Mouse (Mus musculus): ENCODE results near the gene Spata32. TPM values are rescaled to one million over a fixed set of nuclear protein-coding genes. Genes with fewer than 3 reads are reported as not detected.

The Spata32 gene
- polyA plus RNA-seq, 1 experiment = not detected

DNA sequence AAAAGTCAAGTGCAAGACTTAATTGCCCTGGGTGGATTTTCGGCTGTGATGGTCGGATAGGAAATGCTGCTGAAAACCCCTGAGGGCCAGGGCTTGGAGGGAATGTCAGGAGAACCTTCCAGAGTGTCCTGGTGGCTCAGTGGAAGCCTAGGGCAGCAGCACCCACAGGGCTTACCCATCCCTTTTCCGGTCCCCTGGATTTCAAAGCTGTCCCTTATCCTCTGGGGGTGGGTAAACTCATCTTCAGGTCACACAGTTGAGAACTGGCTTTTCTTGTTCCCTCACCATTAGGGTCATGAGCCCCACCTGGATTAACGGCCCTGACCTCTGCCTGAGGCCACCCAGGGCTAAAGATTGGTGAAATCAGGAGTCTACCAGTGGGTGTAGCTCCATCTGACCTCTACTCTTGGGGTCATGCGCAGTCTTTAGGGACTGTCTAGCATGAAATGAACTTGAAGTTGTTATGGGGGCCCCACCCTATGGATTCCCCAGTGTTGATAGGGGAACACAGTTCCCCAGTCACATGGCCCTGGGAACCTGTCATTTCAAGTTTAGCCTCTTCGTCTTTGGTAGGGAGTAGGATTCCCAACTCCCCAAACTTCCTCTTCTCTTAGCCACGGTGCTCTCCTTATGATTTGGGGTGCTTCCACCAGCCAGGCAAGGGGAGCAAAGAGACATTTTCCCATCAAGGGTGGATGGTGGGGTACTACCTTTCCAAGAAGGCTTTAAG lies 45.0 kb downstream of the Spata32 start:
- Histone ChIP-seq H3K9me3 (no peaks in the 10 kb centered on the region), H3K4me1 (peaks cover 91% of the 10 kb centered on the region), H3K27me3 (replicated peaks) (peaks cover 46% of the 10 kb centered on the region), H3K4me3 (replicated peaks) (peak overlapping the region; percentile 52), H3K36me3 (replicated peaks; ENCODE audit: low read length) (no peaks in the 10 kb centered on the region)
- TF ChIP-seq FLI1 (IDR thresholded peaks at IDR 0.05; ENCODE audit: low read length) (no peak), GATA1 (IDR thresholded peaks at IDR 0.05; ENCODE audit: borderline replicate concordance, low read length) (no peak)

DNA sequence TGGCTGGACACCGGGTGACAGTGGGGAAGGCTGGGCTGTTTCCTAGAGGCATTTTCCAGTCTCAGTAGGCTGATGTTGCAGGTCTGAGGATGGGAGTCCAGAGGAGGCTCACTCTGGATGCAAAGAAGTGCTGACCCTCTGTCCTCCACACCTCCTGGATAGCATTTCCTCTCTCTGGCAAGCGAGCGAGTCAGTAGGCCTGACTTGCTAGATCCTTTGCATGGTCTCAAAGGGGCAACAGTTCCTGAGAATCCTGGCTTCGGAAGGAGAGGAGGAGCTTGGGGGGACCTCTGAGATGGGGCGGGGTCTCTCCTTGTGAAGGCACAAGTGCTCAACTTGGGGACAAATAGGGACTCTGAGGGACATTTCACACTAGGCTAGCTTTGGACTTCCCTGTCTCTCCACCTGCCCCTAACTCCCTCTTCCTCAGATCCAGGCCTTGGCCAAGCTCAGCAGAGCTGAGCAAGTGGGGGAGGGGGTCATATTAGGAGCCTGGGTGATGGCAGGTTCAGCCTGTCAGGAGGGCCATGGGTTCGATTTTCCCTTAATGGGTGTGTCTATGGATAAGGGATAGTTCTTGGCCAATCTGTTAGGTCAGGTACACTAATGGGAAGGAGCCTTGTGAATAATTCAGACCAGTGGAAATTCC lies 45.7 kb downstream of the Spata32 start:
- Histone ChIP-seq H3K27me3 (replicated peaks) (peaks cover 46% of the 10 kb centered on the region), H3K4me1 (peaks cover 84% of the 10 kb centered on the region), H3K4me3 (replicated peaks) (peak overlapping the region; percentile 92), H3K36me3 (replicated peaks; ENCODE audit: low read length) (no peaks in the 10 kb centered on the region), H3K9me3 (no peaks in the 10 kb centered on the region)
- TF ChIP-seq FLI1 (IDR thresholded peaks at IDR 0.05; ENCODE audit: low read length) (no peak), GATA1 (IDR thresholded peaks at IDR 0.05; ENCODE audit: borderline replicate concordance, low read length) (no peak)

DNA sequence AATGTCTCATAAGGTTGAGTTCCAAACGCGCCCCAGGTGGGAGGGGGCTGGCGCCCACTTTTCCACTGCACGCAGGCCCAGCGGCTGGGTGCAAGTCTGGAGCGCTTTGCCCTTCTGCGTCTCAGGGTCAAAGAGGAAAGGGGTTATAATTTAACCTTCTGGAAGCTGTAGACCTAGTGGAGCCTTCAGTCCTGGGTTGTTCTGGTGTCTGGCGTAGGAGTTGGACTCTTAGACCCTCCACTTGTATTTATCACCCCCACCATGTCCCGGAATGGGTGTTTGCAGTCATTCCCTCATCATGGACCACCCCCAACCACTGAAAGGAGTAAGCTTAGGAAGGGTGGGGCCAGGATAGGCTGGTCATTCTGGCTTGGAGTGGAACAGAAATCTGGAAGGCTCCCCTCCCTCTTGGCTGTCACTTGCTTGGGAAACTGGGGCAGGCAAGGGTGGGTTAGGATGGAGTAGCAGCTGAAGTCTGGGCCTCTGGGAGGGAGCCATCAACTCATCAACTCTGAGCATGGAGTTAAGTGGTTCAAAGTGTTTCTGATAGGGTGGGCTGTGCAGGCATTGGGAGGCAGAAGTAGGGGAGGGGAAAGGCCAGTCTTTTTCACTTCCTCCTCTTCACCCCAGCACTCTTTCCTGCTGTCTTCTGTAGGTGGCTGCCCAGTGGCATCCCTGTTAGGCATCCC lies 46.4 kb downstream of the Spata32 start:
- Histone ChIP-seq H3K36me3 (replicated peaks; ENCODE audit: low read length) (no peaks in the 10 kb centered on the region), H3K4me1 (peaks cover 77% of the 10 kb centered on the region), H3K9me3 (no peaks in the 10 kb centered on the region), H3K4me3 (replicated peaks) (peak overlapping the region; percentile 92), H3K27me3 (replicated peaks) (peaks cover 48% of the 10 kb centered on the region)
- no peak for TF ChIP-seq FLI1 (IDR thresholded peaks at IDR 0.05; ENCODE audit: low read length)
- no peak for TF ChIP-seq GATA1 (IDR thresholded peaks at IDR 0.05; ENCODE audit: borderline replicate concordance, low read length)

DNA sequence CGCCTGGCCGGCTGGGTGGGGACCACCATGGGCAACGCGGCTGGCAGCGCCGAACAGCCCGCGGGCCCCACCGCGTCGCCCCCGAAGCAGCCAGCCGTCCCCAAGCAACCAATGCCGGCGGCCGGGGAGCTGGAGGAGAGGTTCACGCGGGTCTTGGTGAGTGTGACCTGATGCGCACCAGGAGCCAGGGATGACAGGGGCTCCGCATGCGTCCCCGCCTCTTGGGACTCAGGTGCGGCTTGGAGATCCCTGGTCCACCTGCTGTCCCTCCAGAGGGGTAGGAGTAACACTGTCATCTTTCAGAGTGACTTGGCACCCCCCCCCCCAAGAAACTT lies 47.0 kb downstream of the Spata32 start:
- Histone ChIP-seq H3K27me3 (replicated peaks) (peaks cover 48% of the 10 kb centered on the region), H3K4me3 (replicated peaks) (peak overlapping the region; percentile 92), H3K4me1 (peaks cover 71% of the 10 kb centered on the region), H3K36me3 (replicated peaks; ENCODE audit: low read length) (no peaks in the 10 kb centered on the region), H3K9me3 (peaks cover 5% of the 10 kb centered on the region)
- TF ChIP-seq FLI1 (IDR thresholded peaks at IDR 0.05; ENCODE audit: low read length) (no peak), GATA1 (IDR thresholded peaks at IDR 0.05; ENCODE audit: borderline replicate concordance, low read length) (no peak)

DNA sequence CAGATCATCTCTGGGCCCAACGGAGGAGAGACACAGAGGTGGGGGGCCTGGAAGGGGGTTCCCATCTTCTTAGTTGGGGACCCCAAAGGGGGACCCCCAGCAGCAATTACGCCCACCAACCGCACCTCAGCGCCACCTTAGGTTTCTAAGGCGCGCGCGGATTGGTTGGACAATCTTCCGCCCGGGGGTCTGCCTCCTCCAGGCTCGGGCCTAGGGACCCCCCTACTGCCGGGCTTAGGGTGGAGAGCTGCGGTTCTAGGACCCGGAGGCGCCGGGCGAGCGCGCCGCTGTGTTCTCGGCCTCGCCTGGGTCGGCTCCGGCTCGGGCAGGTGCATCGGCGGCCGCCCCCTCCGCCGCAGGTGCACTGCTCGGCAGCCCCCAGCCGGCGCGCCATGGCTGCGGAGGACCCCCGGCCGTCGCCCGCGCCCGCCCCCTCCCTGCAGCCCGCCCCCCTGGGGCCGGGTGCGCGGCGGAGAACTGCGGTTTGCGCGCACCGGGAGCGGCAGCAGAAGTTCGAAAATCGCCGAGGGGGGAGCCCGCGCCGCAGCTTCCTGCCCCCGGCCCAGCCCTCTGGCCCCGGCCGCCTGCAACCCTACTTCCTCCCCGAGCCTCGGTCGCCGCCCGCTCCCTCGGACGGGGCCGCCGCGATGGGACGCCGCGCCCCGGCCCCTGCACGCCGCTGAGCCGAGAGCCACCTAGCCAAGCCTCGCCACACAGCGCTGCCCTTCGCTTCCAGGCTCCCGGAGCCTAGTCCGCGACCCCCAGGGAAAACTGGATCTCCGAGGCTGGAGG lies 47.5 kb downstream of the Spata32 start, which contains the start of gene Fmnl1:
Fmnl1 (plus strand) TSS at position 614 of the 792 bp plus-strand sequence.
- H3K36me3 ChIP-seq (replicated peaks; ENCODE audit: low read length) = no peaks in the 10 kb centered on the region
- peaks cover 69% of the 10 kb centered on the region for H3K4me1 ChIP-seq
- H3K9me3 ChIP-seq = peaks cover 10% of the 10 kb centered on the region
- H3K27me3 ChIP-seq (replicated peaks) = peaks cover 48% of the 10 kb centered on the region
- TF ChIP-seq FLI1 (IDR thresholded peaks at IDR 0.05; ENCODE audit: low read length) (no peak), GATA1 (IDR thresholded peaks at IDR 0.05; ENCODE audit: borderline replicate concordance, low read length) (no peak)
- peak within 1 kb of the TSS; percentile 92 for H3K4me3 ChIP-seq (replicated peaks)

DNA sequence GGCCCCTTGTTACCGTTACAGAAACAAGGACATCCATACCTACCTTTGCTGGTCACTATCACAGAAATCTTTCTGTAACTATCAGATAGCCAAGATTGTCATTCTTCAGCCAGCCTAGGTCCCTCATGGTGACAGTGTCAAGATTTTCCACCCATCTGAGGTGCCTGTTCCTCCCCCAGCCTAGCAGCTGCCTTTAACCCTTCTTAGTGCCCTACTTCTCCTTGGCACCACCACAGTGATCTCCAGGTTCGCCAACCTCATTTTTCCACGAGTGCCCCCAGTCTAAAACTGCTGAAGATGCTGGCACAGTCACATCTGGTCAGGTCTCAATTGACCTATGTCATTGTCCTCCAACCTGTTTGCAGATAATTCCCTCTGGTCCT lies 48.1 kb downstream of the Spata32 start:
- peaks cover 48% of the 10 kb centered on the region for H3K27me3 ChIP-seq (replicated peaks)
- TF ChIP-seq GATA1 (IDR thresholded peaks at IDR 0.05; ENCODE audit: borderline replicate concordance, low read length) = no peak
- no peak for TF ChIP-seq FLI1 (IDR thresholded peaks at IDR 0.05; ENCODE audit: low read length)
- no peaks in the 10 kb centered on the region for H3K36me3 ChIP-seq (replicated peaks; ENCODE audit: low read length)
- peaks cover 12% of the 10 kb centered on the region for H3K9me3 ChIP-seq
- H3K4me1 ChIP-seq = peaks cover 63% of the 10 kb centered on the region
- H3K4me3 ChIP-seq (replicated peaks) = peak overlapping the region; percentile 92

DNA sequence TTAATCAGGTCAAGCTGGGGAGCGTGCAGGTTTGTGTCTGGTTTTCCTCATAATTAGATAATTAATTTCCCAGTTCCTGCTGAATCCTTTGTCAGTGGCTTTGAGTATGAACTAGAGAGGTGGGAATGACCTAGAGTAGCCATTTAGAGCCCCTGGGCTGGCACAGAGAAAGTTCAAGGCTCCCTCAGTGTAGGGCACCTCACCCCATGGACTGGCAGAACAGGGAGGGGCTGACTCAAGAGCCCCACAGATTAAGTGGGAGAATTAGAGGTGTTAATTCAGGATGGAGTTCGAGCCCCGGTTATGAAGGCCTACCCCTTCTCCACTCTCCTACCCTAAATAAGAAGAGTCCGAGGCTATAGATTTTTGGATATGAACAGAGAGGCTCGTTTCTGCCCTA lies 48.6 kb downstream of the Spata32 start:
- H3K36me3 ChIP-seq (replicated peaks; ENCODE audit: low read length) = no peaks in the 10 kb centered on the region
- H3K27me3 ChIP-seq (replicated peaks) = peaks cover 48% of the 10 kb centered on the region
- TF ChIP-seq FLI1 (IDR thresholded peaks at IDR 0.05; ENCODE audit: low read length) (no peak), GATA1 (IDR thresholded peaks at IDR 0.05; ENCODE audit: borderline replicate concordance, low read length) (no peak)
- peaks cover 12% of the 10 kb centered on the region for H3K9me3 ChIP-seq
- no peak overlapping the region for H3K4me3 ChIP-seq (replicated peaks)
- peaks cover 58% of the 10 kb centered on the region for H3K4me1 ChIP-seq

DNA sequence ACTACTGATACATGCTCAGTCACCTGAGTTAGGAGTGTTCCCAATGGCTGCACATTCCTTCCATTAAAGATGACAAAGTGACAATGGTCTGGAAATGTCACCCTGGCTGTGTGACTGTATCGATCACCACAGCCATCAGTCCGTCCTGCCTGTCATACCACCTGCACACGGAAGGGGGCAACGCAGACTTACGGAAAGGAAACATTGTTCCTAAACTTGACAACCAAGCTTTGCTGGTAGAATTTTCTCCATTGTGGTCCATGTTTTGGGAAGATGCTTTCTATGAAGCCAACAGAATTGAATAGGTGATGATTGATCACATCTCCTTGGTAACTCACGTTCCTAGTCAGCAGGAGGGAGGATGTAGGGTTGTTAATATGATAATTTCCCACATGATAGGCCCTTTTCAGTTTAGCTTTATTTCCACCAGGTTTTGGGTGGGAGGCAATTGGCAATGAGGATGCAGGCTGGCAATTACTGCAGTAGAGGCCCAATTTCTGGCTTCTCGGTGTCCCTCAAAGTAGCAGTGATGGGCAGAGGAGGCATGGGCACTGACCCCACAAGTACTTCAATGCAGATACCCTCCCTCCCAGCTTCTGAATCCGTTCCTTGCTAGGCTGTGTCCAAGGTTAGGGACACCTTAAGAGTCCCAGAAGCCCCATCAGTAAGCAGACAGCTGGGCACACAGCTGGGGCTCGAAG lies 49.4 kb downstream of the Spata32 start:
- Histone ChIP-seq H3K27me3 (replicated peaks) (peaks cover 50% of the 10 kb centered on the region), H3K36me3 (replicated peaks; ENCODE audit: low read length) (no peaks in the 10 kb centered on the region), H3K9me3 (peaks cover 12% of the 10 kb centered on the region), H3K4me3 (replicated peaks) (peak overlapping the region; percentile 26), H3K4me1 (peaks cover 55% of the 10 kb centered on the region)
- TF ChIP-seq FLI1 (IDR thresholded peaks at IDR 0.05; ENCODE audit: low read length) = no peak
- TF ChIP-seq GATA1 (IDR thresholded peaks at IDR 0.05; ENCODE audit: borderline replicate concordance, low read length) = no peak

DNA sequence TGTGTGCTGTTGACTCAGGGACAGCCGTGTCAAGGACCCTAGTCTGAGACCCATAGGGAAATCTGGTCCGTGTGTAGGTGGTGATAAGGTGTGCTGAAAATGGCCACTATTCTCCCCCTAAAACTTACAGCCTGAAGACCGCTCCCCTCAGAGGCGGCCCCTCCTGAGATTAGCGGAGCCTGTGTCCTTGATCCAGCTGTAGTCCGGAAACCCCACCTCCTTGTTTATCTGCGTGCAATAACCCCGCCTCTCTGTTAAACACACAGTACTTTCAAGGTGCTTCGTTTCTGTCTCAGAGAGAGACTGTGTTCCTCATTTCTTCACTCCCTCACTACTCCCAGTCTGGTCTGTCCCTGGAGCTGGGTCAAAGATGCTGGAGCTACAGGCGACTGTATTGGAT lies 53.8 kb downstream of the Spata32 start:
- H3K36me3 ChIP-seq (replicated peaks; ENCODE audit: low read length) = no peaks in the 10 kb centered on the region
- no peak overlapping the region for H3K4me3 ChIP-seq (replicated peaks)
- H3K4me1 ChIP-seq = peaks cover 29% of the 10 kb centered on the region
- peaks cover 12% of the 10 kb centered on the region for H3K9me3 ChIP-seq
- H3K27me3 ChIP-seq (replicated peaks) = peaks cover 11% of the 10 kb centered on the region
- TF ChIP-seq GATA1 (IDR thresholded peaks at IDR 0.05; ENCODE audit: borderline replicate concordance, low read length) = no peak
- TF ChIP-seq FLI1 (IDR thresholded peaks at IDR 0.05; ENCODE audit: low read length) = no peak
